Mouse (Mus musculus): ENCODE measurements at regions not wholly inside any gene's neighbourhood (a gene's known extent, or its start where the extent isn't known, plus 50 kb on each side); places are given as distances from the start of the nearest gene placed in this dataset.

GRCm38 (mm10) chr3:52413187-52413746, 145.1 kb downstream of the Foxo1 start:
- TF ChIP-seq EP300 (IDR thresholded peaks at IDR 0.05; ENCODE audit: low read depth): no peak
- no peak for TF ChIP-seq CTCF (IDR thresholded peaks at IDR 0.05; ENCODE audit: low read depth)
